8 mouse cellular contexts compared by ENCODE assay signal in the genomic region with DNA sequence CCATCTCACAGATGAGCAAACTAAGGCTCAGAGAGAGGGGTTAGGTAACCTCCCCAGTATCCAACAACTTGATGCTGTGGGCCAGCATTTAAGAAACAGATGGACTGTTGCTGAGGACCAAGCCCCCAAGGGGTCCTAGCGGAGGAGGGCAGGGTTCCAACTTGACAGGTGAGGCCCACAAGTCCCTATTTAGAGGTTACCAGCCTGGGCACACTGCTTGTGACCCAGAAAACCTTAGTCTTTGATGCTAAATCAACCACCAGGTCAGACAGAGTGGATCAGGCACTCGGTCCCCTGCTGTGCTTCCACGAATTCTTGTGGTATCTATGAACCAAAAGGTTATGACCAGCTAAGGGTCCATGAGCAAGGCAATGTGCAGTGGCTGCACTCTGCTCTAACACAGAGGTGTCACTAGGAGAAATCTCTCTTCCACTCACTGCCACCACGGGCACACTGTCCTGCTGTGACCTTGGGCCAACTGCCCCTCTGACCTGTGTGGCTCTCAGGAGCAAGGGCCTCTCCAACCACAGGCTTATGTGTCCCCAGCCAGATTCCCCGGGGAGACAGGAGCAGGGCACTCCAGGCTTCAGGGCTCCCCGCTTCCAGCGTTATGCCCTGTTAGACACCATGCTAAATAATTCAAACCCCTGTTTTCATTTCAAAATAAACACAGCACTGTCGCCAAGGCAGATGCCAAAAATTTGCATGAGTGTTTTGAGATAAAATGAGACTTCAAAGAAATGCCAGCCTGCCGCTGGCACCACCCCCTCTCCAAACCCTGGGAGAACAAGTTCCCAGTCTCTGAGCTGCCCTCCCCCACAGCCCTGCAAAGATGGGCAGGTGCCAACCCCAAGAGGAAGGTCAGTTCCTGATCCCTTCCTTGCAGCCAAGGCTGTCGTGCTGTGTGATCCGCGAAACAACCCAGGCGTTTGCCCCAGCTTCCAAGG. TPM values are rescaled to one million over a fixed set of nuclear protein-coding genes. Genes with fewer than 3 reads are reported as not detected.
DNase-seq lines count a peak whose midpoint lies in the region; ATAC-seq and TF ChIP-seq lines count a peak whose summit lies in the region.

No protein-coding gene starts in this region.

- DNase-seq in liver, adult 2 months (ENCODE audit: extremely low read depth, low read depth, low spot score), result peak; percentile 91
- DNase-seq in liver, embryonic 11.5 days (ENCODE audit: low spot score), result no peak
- peak; percentile 79 to 85 for DNase-seq in cerebellum, postnatal 10 days
- DNase-seq in layer of hippocampus, adult 9-11 months, result peak; percentile 76
- DNase-seq in urinary bladder, adult 2 months (ENCODE audit: low spot score), result no peak

- H3K4me3 ChIP-seq in liver, adult 2 months (ENCODE audit: insufficient read depth, low read depth, low read length), result no peak overlapping the region
- H3K4me3 ChIP-seq in liver, embryonic 11.5 days (ENCODE audit: low read depth, low read length), result no peak overlapping the region
- no peak overlapping the region for H3K4me3 ChIP-seq in heart, embryonic 14.5 days (ENCODE audit: control insufficient read depth in 1 of 2, insufficient read depth in 1 of 2, low read depth in 1 of 2, low read length in 2 of 2)
- H3K4me3 ChIP-seq in midbrain, embryonic 15.5 days, result no peak overlapping the region
- no peak overlapping the region for H3K4me3 ChIP-seq in intestine, embryonic 16.5 days (ENCODE audit: low read length)

- peaks cover 54% of the 10 kb centered on the region for H3K4me1 ChIP-seq in liver, adult 2 months (ENCODE audit: control insufficient read depth, insufficient read depth, low read length)
- peaks cover 46% of the 10 kb centered on the region for H3K4me1 ChIP-seq in liver, embryonic 11.5 days (replicated peaks; ENCODE audit: control insufficient read depth, insufficient read depth, low read length)
- H3K4me1 ChIP-seq in heart, embryonic 14.5 days (ENCODE audit: control insufficient read depth in 2 of 2, insufficient read depth in 2 of 2, low read length in 2 of 2), result peaks cover 60 to 75% of the 10 kb centered on the region in 2 experiments
- H3K4me1 ChIP-seq in midbrain, embryonic 15.5 days, result peaks cover 77% of the 10 kb centered on the region
- H3K4me1 ChIP-seq in intestine, embryonic 16.5 days (ENCODE audit: control insufficient read depth, insufficient read depth, low read length), result peaks cover 77% of the 10 kb centered on the region

- TF ChIP-seq CTCF in liver, adult 2 months (IDR thresholded peaks at IDR 0.05; ENCODE audit: low read depth, low read length), result no peak

- H3K9ac ChIP-seq in liver, adult 2 months (ENCODE audit: low read depth, low read length), result peak overlapping the region; percentile 6; the same call in 1 of the 2 replicates
- H3K9ac ChIP-seq in liver, embryonic 11.5 days (ENCODE audit: low read depth, low read length), result no peak overlapping the region
- peak overlapping the region; percentile 14; the same call in 1 of the 2 replicates for H3K9ac ChIP-seq in heart, embryonic 14.5 days (ENCODE audit: low read length)
- 0 out of 2 replicates have a peak overlapping the region, but pooled peaks have one; percentile 12 for H3K9ac ChIP-seq in midbrain, embryonic 15.5 days
- H3K9ac ChIP-seq in intestine, embryonic 16.5 days (ENCODE audit: low read depth, low read length), result no peak overlapping the region

- no peak for ATAC-seq in liver, embryonic 11.5 days (replicated peaks; ENCODE audit: low FRiP score)
- ATAC-seq in heart, embryonic 14.5 days (ENCODE audit: insufficient number of reproducible peaks, insufficient read depth, low FRiP score, low read depth), result no peak
- no peak for ATAC-seq in midbrain, embryonic 15.5 days (replicated peaks)
- ATAC-seq in intestine, embryonic 16.5 days, result no peak

- TF ChIP-seq POLR2A in liver, adult 2 months (IDR thresholded peaks at IDR 0.05; ENCODE audit: extremely low read depth, insufficient read depth, low read length), result no peak

- no peaks in the 10 kb centered on the region for H3K27me3 ChIP-seq in liver, adult 2 months (ENCODE audit: control insufficient read depth, insufficient read depth, low read length)
- no peaks in the 10 kb centered on the region for H3K27me3 ChIP-seq in liver, embryonic 11.5 days (replicated peaks; ENCODE audit: control insufficient read depth, insufficient read depth, low read length)
- no peaks in the 10 kb centered on the region for H3K27me3 ChIP-seq in heart, embryonic 14.5 days (ENCODE audit: control insufficient read depth, insufficient read depth, low read length)
- H3K27me3 ChIP-seq in midbrain, embryonic 15.5 days (replicated peaks), result no peaks in the 10 kb centered on the region
- no peaks in the 10 kb centered on the region for H3K27me3 ChIP-seq in intestine, embryonic 16.5 days (replicated peaks; ENCODE audit: control insufficient read depth, insufficient read depth, low read length)

- no peaks in the 10 kb centered on the region for H3K36me3 ChIP-seq in liver, adult 2 months (ENCODE audit: control insufficient read depth, insufficient read depth, low read length)
- H3K36me3 ChIP-seq in liver, embryonic 11.5 days (ENCODE audit: control insufficient read depth, insufficient read depth, low read length), result no peaks in the 10 kb centered on the region
- no peaks in the 10 kb centered on the region for H3K36me3 ChIP-seq in heart, embryonic 14.5 days (ENCODE audit: control insufficient read depth, insufficient read depth, low read length)
- no peaks in the 10 kb centered on the region for H3K36me3 ChIP-seq in midbrain, embryonic 15.5 days (replicated peaks)
- no peaks in the 10 kb centered on the region for H3K36me3 ChIP-seq in intestine, embryonic 16.5 days (ENCODE audit: control insufficient read depth, insufficient read depth, low read length)

- H3K9me3 ChIP-seq in liver, embryonic 11.5 days (ENCODE audit: control insufficient read depth, low read length), result no peaks in the 10 kb centered on the region
- no peaks in the 10 kb centered on the region for H3K9me3 ChIP-seq in heart, embryonic 14.5 days (ENCODE audit: control insufficient read depth, low read length)
- no peaks in the 10 kb centered on the region for H3K9me3 ChIP-seq in midbrain, embryonic 15.5 days
- no peaks in the 10 kb centered on the region for H3K9me3 ChIP-seq in intestine, embryonic 16.5 days (ENCODE audit: control insufficient read depth, low read length)

- WGBS in liver, adult 2 months, result 13% methylated on average over 13 of the region's 13 CpGs
- WGBS in liver, embryonic 11.5 days, result 66% methylated on average over 13 of the region's 13 CpGs
- 39% methylated on average over 13 of the region's 13 CpGs for WGBS in heart, embryonic 14.5 days
- 41% methylated on average over 13 of the region's 13 CpGs for WGBS in midbrain, embryonic 15.5 days
- WGBS in intestine, embryonic 16.5 days, result 55% methylated on average over 13 of the region's 13 CpGs

- peak overlapping the region; percentile 87 for H3K27ac ChIP-seq in liver, adult 2 months (replicated peaks; ENCODE audit: insufficient read depth, low read depth, low read length)
- H3K27ac ChIP-seq in liver, embryonic 11.5 days (ENCODE audit: low read depth, low read length), result no peak overlapping the region
- peak overlapping the region; percentile 17 to 74; a peak in 2 of 4 replicates for H3K27ac ChIP-seq in heart, embryonic 14.5 days (replicated peaks in 1 of 2; ENCODE audit: control insufficient read depth in 1 of 2, insufficient read depth in 1 of 2, low read depth in 2 of 2, low read length in 2 of 2)
- H3K27ac ChIP-seq in midbrain, embryonic 15.5 days, result peak overlapping the region; percentile 91
- H3K27ac ChIP-seq in intestine, embryonic 16.5 days (ENCODE audit: low read length), result no peak overlapping the region

- peaks cover 44% of the 10 kb centered on the region for H3K79me2 ChIP-seq in liver, adult 2 months (ENCODE audit: control insufficient read depth, insufficient read depth, low read length)

- H3K4me2 ChIP-seq in liver, embryonic 11.5 days, result no peak overlapping the region
- H3K4me2 ChIP-seq in heart, embryonic 14.5 days (ENCODE audit: low read length), result peak overlapping the region; percentile 35
- peak overlapping the region; percentile 91 for H3K4me2 ChIP-seq in midbrain, embryonic 15.5 days
- H3K4me2 ChIP-seq in intestine, embryonic 16.5 days (ENCODE audit: low read depth, low read length), result no peak overlapping the region

RNA-seq across cellular contexts. Expression of a gene that starts 4.0 kb away (rescaled TPM):
- total RNA-seq in liver, adult 2 months (2014; rRNA removed), result 7.1 and 9.4 TPM in 2 replicates
- polyA plus RNA-seq in liver, adult 2 months (2012; rRNA removed), result 15.0 and 17.0 TPM in 2 replicates
- 14.0 and 17.2 TPM in 2 replicates for polyA plus RNA-seq in liver, embryonic 11.5 days (2014; fragmentation: Nextera tagmentation; extraction: Ambion mirVana)
- 16.2 and 17.6 TPM in 2 replicates for polyA plus RNA-seq in heart, embryonic 14.5 days (2014; fragmentation: Nextera tagmentation; extraction: Ambion mirVana)
- 25.6 and 27.6 TPM in 2 replicates for polyA plus RNA-seq in midbrain, embryonic 15.5 days (2015; fragmentation: Nextera tagmentation; extraction: Ambion mirVana)
- polyA plus RNA-seq in intestine, embryonic 16.5 days (2015; fragmentation: Nextera tagmentation; extraction: Ambion mirVana), result 13.1 and 14.4 TPM in 2 replicates
- 24.5 and 61.9 TPM in 2 replicates for polyA plus RNA-seq in urinary bladder, adult 2 months (2012; rRNA removed)

Comparison
In these comparisons a context has a peak if more than half of its experiments do, and no peak if none do; other contexts are left out.
1. DNase-seq: peak in liver, adult 2 months (single experiment), cerebellum, postnatal 10 days (2 of 2) and layer of hippocampus, adult 9-11 months (single experiment); none in liver, embryonic 11.5 days (single experiment) and urinary bladder, adult 2 months (single experiment).
2. H3K27ac ChIP-seq: peak in liver, adult 2 months (single experiment), heart, embryonic 14.5 days (2 of 2) and midbrain, embryonic 15.5 days (single experiment); none in liver, embryonic 11.5 days (single experiment) and intestine, embryonic 16.5 days (single experiment).
3. H3K9ac ChIP-seq: peak in liver, adult 2 months (single experiment), heart, embryonic 14.5 days (single experiment) and midbrain, embryonic 15.5 days (single experiment); none in liver, embryonic 11.5 days (single experiment) and intestine, embryonic 16.5 days (single experiment).
4. H3K4me2 ChIP-seq: peak in heart, embryonic 14.5 days (single experiment) and midbrain, embryonic 15.5 days (single experiment); none in liver, embryonic 11.5 days (single experiment) and intestine, embryonic 16.5 days (single experiment).